15 mouse cellular contexts compared by ENCODE assay signal in the genomic region with DNA sequence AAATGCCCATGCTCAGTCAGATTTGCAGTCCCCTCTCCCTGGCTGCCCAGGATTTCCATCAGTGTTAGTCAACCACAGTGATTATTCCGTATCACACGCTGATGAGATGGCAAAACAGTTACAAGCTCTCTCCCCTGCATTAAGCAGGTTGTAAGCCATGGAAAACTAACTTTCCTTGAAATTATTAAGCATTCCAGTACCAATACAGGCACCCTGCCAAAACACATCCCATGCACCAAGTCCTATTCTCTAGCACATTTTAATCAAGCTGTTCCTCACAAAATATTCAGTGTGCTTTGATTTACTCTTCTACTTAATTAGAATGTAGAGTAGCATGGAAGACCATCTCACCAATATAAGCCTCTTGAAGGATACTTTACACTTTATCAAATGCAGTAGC.
"Had no signal": no experiment of that assay in that cellular context is flagged by ENCODE, and none has a peak within 500 bp of the region (broad histone marks: within the 10 kb centered on the region; RNA-seq: fewer than 3 reads in every experiment).

No protein-coding gene starts in this region.

- H3K4me1 ChIP-seq: neural tube, embryonic 15.5 days; stomach, embryonic 15.5 days had no signal

- H3K27ac ChIP-seq: neural tube, embryonic 15.5 days; stomach, embryonic 15.5 days; stomach, postnatal 0 days had no signal

- H3K27me3 ChIP-seq: neural tube, embryonic 15.5 days; stomach, embryonic 15.5 days had no signal

- H3K4me3 ChIP-seq: neural tube, embryonic 15.5 days; stomach, embryonic 15.5 days had no signal

- H3K4me2 ChIP-seq: neural tube, embryonic 15.5 days; stomach, embryonic 15.5 days had no signal

- H3K36me3 ChIP-seq: neural tube, embryonic 15.5 days; stomach, embryonic 15.5 days had no signal

- DNase-seq: retina, postnatal 1 day; right cerebral cortex, adult 18-20 months; right cerebral cortex, postnatal 14 days; right cerebral cortex, postnatal 25 days; right cerebral cortex, postnatal 4 days; spleen, adult 18-20 months; thymus, adult 18-20 months; thymus, adult 2 months; thymus, postnatal 14 days; thymus, postnatal 25 days; thymus, postnatal 36 days; thymus, postnatal 4 days had no signal

- H3K9ac ChIP-seq: neural tube, embryonic 15.5 days; stomach, embryonic 15.5 days had no signal

- H3K9me3 ChIP-seq: neural tube, embryonic 15.5 days; stomach, embryonic 15.5 days had no signal
